Mouse (Mus musculus) common myeloid progenitor, adult 5-6 weeks (primary cell): ENCODE data around the gene Fam83g. TPM values are rescaled to one million over a fixed set of nuclear protein-coding genes. Genes with fewer than 3 reads are reported as not detected.
"Not testable (repeated sequence)": the region's sequence is repeated elsewhere in the genome, so short reads cannot be mapped to it uniquely, and the experiment has no call there.

Source experiments
- ATAC-seq: replicated peaks from 2 replicates; pipeline ENCODE4 v1.8.0; 2016; ENCODE audit warnings: low read depth, mild to moderate bottlenecking, moderate TSS enrichment, inconsistent platforms; ENCODE audit not compliant: poor library complexity, severe bottlenecking
- total RNA-seq: library from RNA; stranded (forward); fragments of 200-1000, 187-1606 nt; gene quantifications from 2 replicates; pipeline ENCODE4 v1.2.3, GENCODE M21; 2017

Fam83g gene
- not detected in 2 replicates for total RNA-seq

- ATAC-seq, result peak; percentile 38; the same call in 1 of the 2 replicates
Measured at GRCm38 (mm10) chr11:61683907-61684731, at the start of gene Fam83g. Gene Fam83g (plus strand): TSS chr11:61684091.

- not testable (repeated sequence) for ATAC-seq
Measured at GRCm38 (mm10) chr11:61636309-61636708, 47.6 kb upstream of the Fam83g start.

- no peak for ATAC-seq
Measured at GRCm38 (mm10) chr11:61637413-61637812, 46.5 kb upstream of the Fam83g start.

GRCm38 (mm10) chr11:61637856-61638255, 46.0 kb upstream of the Fam83g start:
- no peak for ATAC-seq

- no peak for ATAC-seq
Measured at GRCm38 (mm10) chr11:61638764-61639536, 44.9 kb upstream of the Fam83g start.

- ATAC-seq, result no peak
Measured at GRCm38 (mm10) chr11:61639601-61640177, 44.2 kb upstream of the Fam83g start.

- not testable (repeated sequence) for ATAC-seq
Measured at GRCm38 (mm10) chr11:61640585-61640984, 43.3 kb upstream of the Fam83g start.

GRCm38 (mm10) chr11:61642106-61642505, 41.8 kb upstream of the Fam83g start:
- ATAC-seq, result no peak

- ATAC-seq, result no peak
Measured at GRCm38 (mm10) chr11:61643184-61643961, 40.5 kb upstream of the Fam83g start.

GRCm38 (mm10) chr11:61644576-61645326, 39.1 kb upstream of the Fam83g start:
- no peak for ATAC-seq

GRCm38 (mm10) chr11:61645357-61645857, 38.5 kb upstream of the Fam83g start:
- no peak for ATAC-seq

GRCm38 (mm10) chr11:61646499-61647039, 37.3 kb upstream of the Fam83g start:
- ATAC-seq, result no peak

- no peak for ATAC-seq
Measured at GRCm38 (mm10) chr11:61647110-61647910, 36.6 kb upstream of the Fam83g start.

GRCm38 (mm10) chr11:61647956-61648748, 35.7 kb upstream of the Fam83g start:
- ATAC-seq, result peak; percentile 76

- no peak for ATAC-seq
Measured at GRCm38 (mm10) chr11:61648749-61649115, 35.2 kb upstream of the Fam83g start.

GRCm38 (mm10) chr11:61649163-61649580, 34.7 kb upstream of the Fam83g start:
- no peak for ATAC-seq

- ATAC-seq, result no peak
Measured at GRCm38 (mm10) chr11:61649626-61650025, 34.3 kb upstream of the Fam83g start.
